Mouse (Mus musculus): ENCODE results near the gene Ppm1j. TPM values are rescaled to one million over a fixed set of nuclear protein-coding genes. Genes with fewer than 3 reads are reported as not detected.
A peak's percentile ranks its signal among the peaks of the same experiment; 100 is the strongest.

Gene Ppm1j
- polyA plus RNA-seq, 1 experiment from 2014 or later: 0.24 TPM

DNA sequence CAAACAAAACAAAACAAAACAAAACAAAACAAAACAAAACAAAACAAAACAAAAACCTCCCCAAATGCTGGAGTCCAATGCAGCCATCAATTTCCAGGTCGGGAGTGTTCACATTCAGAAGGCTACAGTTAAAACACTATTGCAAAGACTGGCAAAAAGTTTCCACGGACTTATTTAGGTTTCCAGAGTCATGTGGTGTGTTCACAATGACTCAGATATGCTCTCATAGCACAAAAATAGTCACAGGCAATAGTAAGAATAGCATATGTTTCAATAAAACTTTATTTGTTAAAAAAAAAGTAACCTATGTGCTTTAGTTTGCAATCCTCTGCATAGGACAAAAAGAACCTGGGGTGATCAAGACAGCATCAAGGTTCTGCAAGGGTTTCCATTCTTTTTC, 13.7 kb upstream of the Ppm1j start:
- WGBS (ENCODE audit: insufficient replicate concordance): 42% methylated on average over 2 of the region's 2 CpGs

GRCm38 (mm10) chr3:104767716-104768115, 13.1 kb upstream of the Ppm1j start:
- Histone ChIP-seq H3K4me3 (replicated peaks) (no peak overlapping the region), H3K9me3 (replicated peaks) (no peaks in the 10 kb centered on the region), H3K4me1 (replicated peaks) (peaks cover 21% of the 10 kb centered on the region), H3K4me2 (no peak overlapping the region), H3K36me3 (replicated peaks) (no peaks in the 10 kb centered on the region), H3K27me3 (peaks cover 8% of the 10 kb centered on the region), H3K9ac (no peak overlapping the region), H3K27ac (replicated peaks) (no peak overlapping the region)
- no peak for ATAC-seq (ENCODE audit: insufficient read depth)
- 53% methylated on average over 4 of the region's 4 CpGs for WGBS (ENCODE audit: insufficient replicate concordance)

More for the DNA sequence above, 13.7 kb upstream of the Ppm1j start:
- Histone ChIP-seq H3K4me1 (replicated peaks) (peaks cover 24% of the 10 kb centered on the region), H3K36me3 (replicated peaks) (no peaks in the 10 kb centered on the region), H3K4me2 (no peak overlapping the region), H3K9ac (no peak overlapping the region), H3K4me3 (replicated peaks) (no peak overlapping the region), H3K27ac (replicated peaks) (no peak overlapping the region), H3K27me3 (peaks cover 4% of the 10 kb centered on the region), H3K9me3 (replicated peaks) (no peaks in the 10 kb centered on the region)
- ATAC-seq (ENCODE audit: insufficient read depth): no peak

DNA sequence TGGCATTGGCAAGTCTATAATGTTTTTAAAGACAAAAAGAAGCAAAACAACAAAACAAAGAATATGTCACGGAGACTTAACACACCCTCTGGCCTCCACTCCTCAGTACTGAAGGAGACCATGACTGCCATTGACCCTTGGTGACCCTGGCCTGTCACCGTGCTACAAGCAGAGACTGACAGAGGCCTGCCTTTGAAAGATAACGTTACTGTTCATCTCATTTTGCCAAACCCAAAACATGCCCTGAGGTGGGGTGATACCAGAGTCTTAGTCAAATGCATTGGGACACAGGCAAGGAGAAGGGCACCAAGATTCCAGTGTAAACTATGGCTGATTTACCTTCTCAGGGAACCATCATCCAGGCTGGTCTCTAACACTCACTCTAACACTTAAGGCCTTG, 11.7 kb upstream of the Ppm1j start:
- H3K9me3 ChIP-seq (replicated peaks): no peaks in the 10 kb centered on the region
- no peak overlapping the region for H3K27ac ChIP-seq (replicated peaks)
- ATAC-seq (ENCODE audit: insufficient read depth): peak; percentile 45
- H3K36me3 ChIP-seq (replicated peaks): no peaks in the 10 kb centered on the region
- H3K4me3 ChIP-seq (replicated peaks): no peak overlapping the region
- peaks cover 9% of the 10 kb centered on the region for H3K4me1 ChIP-seq (replicated peaks)
- H3K4me2 ChIP-seq: no peak overlapping the region
- WGBS (ENCODE audit: insufficient replicate concordance): 34% methylated on average over 3 of the region's 3 CpGs
- peaks cover 18% of the 10 kb centered on the region for H3K27me3 ChIP-seq
- H3K9ac ChIP-seq: no peak overlapping the region

GRCm38 (mm10) chr3:104770035-104770434, 10.8 kb upstream of the Ppm1j start:
- H3K36me3 ChIP-seq (replicated peaks): no peaks in the 10 kb centered on the region
- 54% methylated on average over 10 of the region's 10 CpGs for WGBS (ENCODE audit: insufficient replicate concordance)
- H3K9ac ChIP-seq: no peak overlapping the region
- H3K9me3 ChIP-seq (replicated peaks): no peaks in the 10 kb centered on the region
- H3K4me2 ChIP-seq: no peak overlapping the region
- H3K27me3 ChIP-seq: peaks cover 24% of the 10 kb centered on the region
- H3K27ac ChIP-seq (replicated peaks): no peak overlapping the region
- peaks cover 9% of the 10 kb centered on the region for H3K4me1 ChIP-seq (replicated peaks)
- no peak for ATAC-seq (ENCODE audit: insufficient read depth)
- H3K4me3 ChIP-seq (replicated peaks): no peak overlapping the region

DNA sequence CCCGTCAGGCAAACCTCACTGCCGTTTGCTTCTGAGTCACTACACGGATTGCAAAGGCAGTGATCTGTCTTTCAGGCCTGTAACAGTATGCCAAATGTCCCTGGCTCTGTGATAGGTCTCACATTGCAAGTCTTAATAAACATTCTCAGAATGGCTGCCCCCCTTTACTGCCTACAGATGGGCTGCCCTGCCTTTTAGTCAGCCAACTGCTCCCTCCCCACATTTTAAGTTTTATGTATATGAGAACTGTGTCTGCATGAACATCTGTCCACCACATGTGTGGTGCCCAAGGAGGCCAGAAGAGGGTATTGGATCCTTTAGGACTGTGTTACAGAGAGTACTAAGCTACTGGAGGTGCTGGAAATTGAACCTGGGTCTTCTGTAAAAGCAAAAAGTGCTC, 9.9 kb upstream of the Ppm1j start:
- Histone ChIP-seq H3K4me3 (replicated peaks) (no peak overlapping the region), H3K4me1 (replicated peaks) (peaks cover 9% of the 10 kb centered on the region), H3K36me3 (replicated peaks) (no peaks in the 10 kb centered on the region), H3K4me2 (no peak overlapping the region), H3K9ac (no peak overlapping the region), H3K27me3 (peaks cover 31% of the 10 kb centered on the region), H3K27ac (replicated peaks) (no peak overlapping the region), H3K9me3 (replicated peaks) (no peaks in the 10 kb centered on the region)
- WGBS (ENCODE audit: insufficient replicate concordance): 73% methylated on average over 3 of the region's 3 CpGs
- no peak for ATAC-seq (ENCODE audit: insufficient read depth)

DNA sequence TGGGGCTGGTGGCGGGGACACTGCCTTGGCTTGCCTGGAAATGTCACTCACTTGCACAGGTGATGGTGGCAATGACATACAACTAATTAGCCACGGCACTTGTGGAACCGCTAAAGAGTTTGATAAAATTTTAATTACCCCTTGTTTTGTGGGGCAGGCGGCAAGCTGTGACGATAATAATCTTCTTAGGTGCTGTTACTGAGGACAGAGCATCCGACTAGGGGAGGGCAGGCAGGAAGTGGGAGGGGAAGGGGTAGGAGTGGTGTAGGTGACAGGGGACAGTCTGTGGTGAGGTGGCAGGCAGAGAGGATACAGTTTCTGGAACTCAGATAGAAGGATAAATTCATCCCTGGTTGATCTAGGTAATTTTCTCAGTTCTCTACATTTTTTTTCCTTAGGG, 9.4 kb upstream of the Ppm1j start:
- Histone ChIP-seq H3K4me1 (replicated peaks) (peaks cover 9% of the 10 kb centered on the region), H3K4me3 (replicated peaks) (no peak overlapping the region), H3K9me3 (replicated peaks) (no peaks in the 10 kb centered on the region), H3K27ac (replicated peaks) (no peak overlapping the region), H3K4me2 (no peak overlapping the region), H3K27me3 (peaks cover 36% of the 10 kb centered on the region), H3K9ac (no peak overlapping the region), H3K36me3 (replicated peaks) (no peaks in the 10 kb centered on the region)
- WGBS (ENCODE audit: insufficient replicate concordance): 28% methylated on average over 6 of the region's 6 CpGs
- ATAC-seq (ENCODE audit: insufficient read depth): no peak

- Histone ChIP-seq H3K9ac (no peak overlapping the region), H3K27me3 (peaks cover 55% of the 10 kb centered on the region), H3K9me3 (replicated peaks) (no peaks in the 10 kb centered on the region), H3K4me1 (replicated peaks) (peaks cover 16% of the 10 kb centered on the region), H3K4me3 (replicated peaks) (no peak overlapping the region), H3K4me2 (no peak overlapping the region), H3K27ac (replicated peaks) (no peak overlapping the region), H3K36me3 (replicated peaks) (no peaks in the 10 kb centered on the region)
- WGBS (ENCODE audit: insufficient replicate concordance): 60% methylated on average over 7 of the region's 7 CpGs
- ATAC-seq (ENCODE audit: insufficient read depth): no peak
Observed at GRCm38 (mm10) chr3:104773301-104773700, 7.6 kb upstream of the Ppm1j start.

GRCm38 (mm10) chr3:104777342-104777741, 3.5 kb upstream of the Ppm1j start:
- H3K4me3 ChIP-seq (replicated peaks): 0 out of 2 replicates have a peak overlapping the region, but pooled peaks have one; percentile 5
- 3% methylated on average over 20 of the region's 20 CpGs for WGBS (ENCODE audit: insufficient replicate concordance)

GRCm38 (mm10) chr3:104779949-104780348, 907 bp upstream of the Ppm1j start:
- 2% methylated on average over 7 of the region's 7 CpGs for WGBS (ENCODE audit: insufficient replicate concordance)
- no peak overlapping the region for H3K4me2 ChIP-seq
- no peaks in the 10 kb centered on the region for H3K9me3 ChIP-seq (replicated peaks)
- no peaks in the 10 kb centered on the region for H3K36me3 ChIP-seq (replicated peaks)
- H3K4me3 ChIP-seq (replicated peaks): no peak overlapping the region
- no peak overlapping the region for H3K9ac ChIP-seq
- no peak overlapping the region for H3K27ac ChIP-seq (replicated peaks)
- H3K27me3 ChIP-seq: peaks cover 98% of the 10 kb centered on the region
- ATAC-seq (ENCODE audit: insufficient read depth): no peak
- peaks cover 27% of the 10 kb centered on the region for H3K4me1 ChIP-seq (replicated peaks)

More at GRCm38 (mm10) chr3:104777342-104777741, 3.5 kb upstream of the Ppm1j start:
- H3K9ac ChIP-seq: no peak overlapping the region
- peaks cover 89% of the 10 kb centered on the region for H3K27me3 ChIP-seq
- peak overlapping the region; percentile 29; the same call in 1 of the 2 replicates for H3K4me2 ChIP-seq
- no peak for ATAC-seq (ENCODE audit: insufficient read depth)
- no peaks in the 10 kb centered on the region for H3K9me3 ChIP-seq (replicated peaks)
- H3K4me1 ChIP-seq (replicated peaks): peaks cover 26% of the 10 kb centered on the region
- no peaks in the 10 kb centered on the region for H3K36me3 ChIP-seq (replicated peaks)
- H3K27ac ChIP-seq (replicated peaks): no peak overlapping the region

GRCm38 (mm10) chr3:104781471-104781903, 631 bp downstream of the Ppm1j start, which contains the start of gene Fam19a3:
Fam19a3 (minus strand) TSS chr3:104781840.
- Histone ChIP-seq H3K27me3 (peaks cover 99% of the 10 kb centered on the region), H3K4me3 (replicated peaks) (peak within 1 kb of the TSS; percentile 52), H3K4me2 (peak within 1 kb of the TSS; percentile 76), H3K9ac (peak within 1 kb of the TSS; percentile 27; the same call in 1 of the 2 replicates), H3K27ac (replicated peaks) (no peak within 1 kb of the TSS), H3K4me1 (replicated peaks) (peaks cover 27% of the 10 kb centered on the region), H3K36me3 (replicated peaks) (no peaks in the 10 kb centered on the region), H3K9me3 (replicated peaks) (no peaks in the 10 kb centered on the region)
- WGBS (ENCODE audit: insufficient replicate concordance): under 1% methylated on average over 26 of the region's 26 CpGs
- no peak for ATAC-seq (ENCODE audit: insufficient read depth)

GRCm38 (mm10) chr3:104782061-104782681, 1.3 kb downstream of the Ppm1j start:
- Histone ChIP-seq H3K27me3 (peaks cover 99% of the 10 kb centered on the region), H3K36me3 (replicated peaks) (no peaks in the 10 kb centered on the region), H3K9me3 (replicated peaks) (no peaks in the 10 kb centered on the region), H3K4me1 (replicated peaks) (peaks cover 25% of the 10 kb centered on the region), H3K9ac (no peak overlapping the region), H3K4me3 (replicated peaks) (peak overlapping the region; percentile 52; the same call in 1 of the 2 replicates), H3K27ac (replicated peaks) (no peak overlapping the region), H3K4me2 (peak overlapping the region; percentile 76)
- WGBS (ENCODE audit: insufficient replicate concordance): 17% methylated on average over 12 of the region's 12 CpGs
- no peak for ATAC-seq (ENCODE audit: insufficient read depth)

All from liver, embryonic 15.5 days (tissue).